Mouse (Mus musculus) bone marrow macrophage, adult 2 months (primary cell): ENCODE data around the gene Dip2b.

ENCODE experiments used
- CTCF ChIP-seq: IDR thresholded peaks from 2 replicates; pipeline ENCODE4 v1.5.1; 2012; ENCODE audit warnings: low read depth, mild to moderate bottlenecking, low read length, moderate library complexity
- POLR2A ChIP-seq: IDR thresholded peaks from 2 replicates; pipeline ENCODE4 v1.6.1; 2012; ENCODE audit warnings: mild to moderate bottlenecking, low read depth, low read length, borderline replicate concordance

DNA sequence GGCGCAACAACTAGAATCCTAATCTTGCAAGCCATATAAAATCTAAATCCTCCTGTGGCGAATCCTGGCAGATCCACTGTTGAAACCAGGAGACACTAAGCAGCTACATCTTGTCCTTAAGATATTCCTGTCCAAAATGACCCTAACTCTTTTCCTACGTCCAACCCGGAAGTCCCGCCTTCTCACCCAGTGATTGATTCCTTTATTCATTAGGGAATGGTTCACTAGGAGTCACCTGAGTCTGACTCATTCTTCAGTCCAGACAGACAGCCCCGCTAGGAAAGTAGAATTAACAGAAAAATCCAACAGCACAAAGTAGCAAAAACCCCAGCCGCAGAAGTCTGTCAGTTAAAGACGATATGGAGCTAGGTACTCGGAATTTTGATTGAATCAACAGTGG, 208.8 kb downstream of the Dip2b start:
- TF ChIP-seq CTCF (no peak), POLR2A (no peak)
